Mouse (Mus musculus) midbrain, postnatal 0 days (tissue): ENCODE measurements around the gene Usp12. TPM values are rescaled to one million over a fixed set of nuclear protein-coding genes. Genes with fewer than 3 reads are reported as not detected.

Experiments
- ATAC-seq: fragments of 200-750 bp; cut with Nextera tagmentation; 2 replicates; pipeline ENCODE4 v1.8.0; 2017; ENCODE audit warnings: moderate number of reproducible peaks, mild to moderate bottlenecking, moderate TSS enrichment, moderate library complexity; ENCODE audit not compliant: low FRiP score
- DNase-seq: peaks from one replicate; pipeline ENCODE4 v3.0.0-alpha.2; 2015; ENCODE audit warnings: low spot score
- H3K27ac ChIP-seq: fragments of 300-500 bp; sonication (generic); 2 replicates; pipeline ENCODE4 v1.5.1; 2014; ENCODE audit warnings: low read depth, mild to moderate bottlenecking, low read length, mixed read lengths
- H3K27me3 ChIP-seq: fragments of 300-500 bp; sonication (generic); 2 replicates; pipeline ENCODE4 v1.6.1; 2014; ENCODE audit warnings: low read length, control low read depth, mixed read lengths; ENCODE audit not compliant: insufficient read depth
- H3K36me3 ChIP-seq: fragments of 300-500 bp; sonication (generic); 2 replicates; pipeline ENCODE4 v1.6.1; 2014; ENCODE audit warnings: low read length, control low read depth, mixed read lengths; ENCODE audit not compliant: insufficient read depth
- H3K4me1 ChIP-seq: fragments of 300-500 bp; sonication (generic); 2 replicates; pipeline ENCODE4 v1.6.1; 2014; ENCODE audit warnings: mild to moderate bottlenecking, control low read depth, antibody characterized with exemption, low read length, mixed read lengths; ENCODE audit not compliant: insufficient read depth
- H3K4me2 ChIP-seq: fragments of 300-500 bp; sonication (generic); 2 replicates; pipeline ENCODE4 v1.6.1; 2014; ENCODE audit warnings: low read depth, mild to moderate bottlenecking, low read length, mixed read lengths; ENCODE audit not compliant: poor library complexity, severe bottlenecking
- H3K4me3 ChIP-seq: fragments of 300-500 bp; sonication (generic); 2 replicates; pipeline ENCODE4 v1.5.1; 2014; ENCODE audit warnings: low read depth, mild to moderate bottlenecking, low read length, moderate library complexity
- H3K9ac ChIP-seq: fragments of 300-500 bp; sonication (generic); replicated peaks from 2 replicates; pipeline ENCODE4 v1.6.1; 2014; ENCODE audit warnings: mild to moderate bottlenecking, low read length, moderate library complexity, mixed read lengths; ENCODE audit not compliant: poor library complexity, severe bottlenecking
- H3K9me3 ChIP-seq: fragments of 300-500 bp; sonication (generic); 2 replicates; pipeline ENCODE4 v1.6.1; 2016; ENCODE audit warnings: low read length, control low read depth
- CTCF ChIP-seq: IDR thresholded peaks from 2 replicates; pipeline ENCODE4 v1.5.1; 2016; ENCODE audit warnings: antibody characterized with exemption, mild to moderate bottlenecking
- WGBS: fragments of 180-500 bp; shearing (Covaris S2); extraction: QIAGEN DNeasy Blood & Tissue Kit; methylation state at CpG from one replicate; pipeline ENCODE4 v1.1.7; 2014; 5-methylcytosine and 5-hydroxymethylcytosine counted together
- polyA plus RNA-seq: library from polyadenylated mRNA; unstranded; fragments of >200 nt; fragmentation: Nextera tagmentation; extraction: Ambion mirVana; gene quantifications from 2 replicates; pipeline ENCODE4 v1.2.1, GENCODE M21; 2015
- total RNA-seq: library from RNA; depleted of rRNA; stranded (reverse); fragments of >200 nt; gene quantifications from 2 replicates; pipeline ENCODE4 v1.2.3, GENCODE M21; 2014

The Usp12 gene
- total and polyA plus RNA-seq, 2 experiments from 2014 or later, result 14.1 to 24.1 TPM

DNA sequence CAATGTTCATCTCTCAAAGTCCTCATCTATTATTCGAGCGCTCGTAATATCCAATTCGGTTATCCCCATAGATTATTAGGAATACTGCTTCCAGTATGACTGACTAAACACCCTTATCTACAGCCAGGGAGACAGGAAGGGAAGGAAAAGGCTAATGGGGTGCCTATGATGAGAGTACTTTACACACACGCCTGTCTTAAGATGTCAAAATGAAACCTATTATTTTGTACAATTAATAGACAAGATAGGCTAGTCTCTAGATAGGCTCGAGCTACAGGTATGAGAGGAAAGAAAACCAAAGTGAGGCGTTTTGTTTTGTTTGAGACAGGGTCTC is 37.6 kb upstream of the Usp12 start:
- TF ChIP-seq CTCF, result no peak
- Histone ChIP-seq H3K9ac (peak overlapping the region; percentile 91), H3K9me3 (no peaks in the 10 kb centered on the region), H3K36me3 (peaks cover 20% of the 10 kb centered on the region), H3K4me1 (peaks cover 5% of the 10 kb centered on the region; the same call in 1 of the 2 replicates), H3K27ac (peak overlapping the region; percentile 91), H3K4me3 (peak overlapping the region; percentile 90), H3K4me2 (peak overlapping the region; percentile 69), H3K27me3 (no peaks in the 10 kb centered on the region)
- 48% methylated on average over 7 of the region's 7 CpGs for WGBS
- ATAC-seq (no peak), DNase-seq (no peak)

DNA sequence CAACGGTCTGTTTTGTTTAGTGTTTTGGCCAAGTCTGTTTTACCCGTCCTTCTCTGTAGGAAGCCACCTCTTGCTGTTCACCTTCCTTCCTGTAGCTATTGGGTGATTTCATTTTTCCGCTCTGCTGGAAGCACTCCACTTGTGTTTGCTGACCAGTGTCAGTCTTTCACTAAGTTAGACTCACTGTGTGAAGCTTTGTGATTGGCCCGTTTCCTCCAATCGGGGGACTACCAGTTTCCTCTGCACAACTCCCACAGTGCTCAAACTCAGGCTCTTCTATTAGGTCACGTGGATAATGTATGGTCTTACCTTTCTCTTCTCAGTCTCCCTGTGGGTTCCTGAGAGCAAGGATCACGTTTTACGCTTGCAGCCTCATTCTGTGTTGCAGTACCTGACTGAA is 34.7 kb upstream of the Usp12 start:
- Histone ChIP-seq H3K27ac (no peak overlapping the region), H3K36me3 (no peaks in the 10 kb centered on the region), H3K9me3 (no peaks in the 10 kb centered on the region), H3K4me2 (no peak overlapping the region), H3K9ac (no peak overlapping the region), H3K4me1 (peaks cover 5% of the 10 kb centered on the region; the same call in 1 of the 2 replicates), H3K27me3 (no peaks in the 10 kb centered on the region), H3K4me3 (no peak overlapping the region)
- TF ChIP-seq CTCF, result no peak
- WGBS, result 57% methylated on average over 8 of the region's 8 CpGs
- ATAC-seq (no peak), DNase-seq (no peak)

DNA sequence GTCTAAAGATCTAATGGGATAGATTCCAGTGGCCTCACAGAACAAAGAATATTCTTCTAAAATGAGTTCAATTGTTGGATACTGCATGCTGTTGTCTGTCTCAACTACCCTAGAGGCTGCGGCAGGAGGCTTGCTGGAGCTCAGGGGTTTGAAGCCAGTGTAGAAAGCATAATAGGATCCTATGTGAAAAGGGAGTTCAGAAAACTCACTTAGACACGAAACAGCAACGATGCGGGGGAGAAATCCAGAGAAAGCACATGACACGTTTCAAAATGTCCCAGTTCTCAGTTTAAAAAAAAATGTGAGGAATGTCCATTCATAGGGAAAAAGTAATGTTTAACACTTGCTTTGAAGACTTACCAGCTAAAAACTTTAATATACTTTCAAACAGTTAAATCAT is 28.2 kb upstream of the Usp12 start:
- no peaks in the 10 kb centered on the region for H3K36me3 ChIP-seq
- H3K4me3 ChIP-seq, result no peak overlapping the region
- DNase-seq (no peak), ATAC-seq (no peak)
- H3K27me3 ChIP-seq, result no peaks in the 10 kb centered on the region
- H3K9me3 ChIP-seq, result no peaks in the 10 kb centered on the region
- no peaks in the 10 kb centered on the region for H3K4me1 ChIP-seq
- no peak for TF ChIP-seq CTCF
- 85% methylated on average over 5 of the region's 5 CpGs for WGBS
- no peak overlapping the region for H3K27ac ChIP-seq
- H3K9ac ChIP-seq, result 0 out of 2 replicates have a peak overlapping the region, but pooled peaks have one; percentile 29
- H3K4me2 ChIP-seq, result no peak overlapping the region

- Histone ChIP-seq H3K4me2 (no peak overlapping the region), H3K27me3 (no peaks in the 10 kb centered on the region), H3K4me3 (no peak overlapping the region), H3K9ac (no peak overlapping the region), H3K36me3 (no peaks in the 10 kb centered on the region), H3K9me3 (no peaks in the 10 kb centered on the region), H3K27ac (no peak overlapping the region), H3K4me1 (no peaks in the 10 kb centered on the region)
- 65% methylated on average over 8 of the region's 8 CpGs for whole genome bisulfite sequencing
- TF ChIP-seq CTCF, result no peak
- peak; percentile 33 for DNase-seq
- no peak for ATAC-seq
Observed at GRCm38 (mm10) chr5:146818906-146819623, 24.3 kb upstream of the Usp12 start.

GRCm38 (mm10) chr5:146817583-146817982 is 22.8 kb upstream of the Usp12 start:
- 86% methylated on average over 8 of the region's 8 CpGs for WGBS
- no peak overlapping the region for H3K4me2 ChIP-seq
- TF ChIP-seq CTCF, result no peak
- H3K27me3 ChIP-seq, result no peaks in the 10 kb centered on the region
- ATAC-seq (no peak), DNase-seq (no peak)
- H3K9ac ChIP-seq, result no peak overlapping the region
- no peaks in the 10 kb centered on the region for H3K36me3 ChIP-seq
- no peaks in the 10 kb centered on the region for H3K9me3 ChIP-seq
- H3K27ac ChIP-seq, result no peak overlapping the region
- no peaks in the 10 kb centered on the region for H3K4me1 ChIP-seq
- H3K4me3 ChIP-seq, result no peak overlapping the region

GRCm38 (mm10) chr5:146815394-146815793 is 20.6 kb upstream of the Usp12 start:
- ATAC-seq (no peak), DNase-seq (no peak)
- H3K36me3 ChIP-seq, result no peaks in the 10 kb centered on the region
- H3K27ac ChIP-seq, result no peak overlapping the region
- no peak for TF ChIP-seq CTCF
- WGBS, result 89% methylated on average over 4 of the region's 4 CpGs
- no peak overlapping the region for H3K4me3 ChIP-seq
- H3K4me2 ChIP-seq, result no peak overlapping the region
- no peaks in the 10 kb centered on the region for H3K4me1 ChIP-seq
- H3K9me3 ChIP-seq, result no peaks in the 10 kb centered on the region
- no peaks in the 10 kb centered on the region for H3K27me3 ChIP-seq
- no peak overlapping the region for H3K9ac ChIP-seq
